Mouse (Mus musculus): Measurements from ENCODE around the gene Acer2. TPM values are rescaled to one million over a fixed set of nuclear protein-coding genes. Genes with fewer than 3 reads are reported as not detected.

Acer2 gene
- polyA plus RNA-seq, 1 experiment from 2014 or later, result 11.4 TPM

GRCm38 (mm10) chr4:86858070-86858440 is 16.1 kb upstream of the Acer2 start:
- WGBS (ENCODE audit: insufficient replicate concordance), result 52% methylated on average over 12 of the region's 12 CpGs
- TF ChIP-seq CTCF (IDR thresholded peaks at IDR 0.05; ENCODE audit: low read depth) (no peak), EP300 (IDR thresholded peaks at IDR 0.05; ENCODE audit: low read depth) (no peak)
- no peaks in the 10 kb centered on the region for H3K9me3 ChIP-seq (ENCODE audit: low read length)
- DNase-seq (no peak), ATAC-seq (no peak)
- no peak overlapping the region for H3K27ac ChIP-seq (ENCODE audit: low read depth)
- peak overlapping the region; percentile 71 for H3K4me3 ChIP-seq (ENCODE audit: low read depth, low read length)
- H3K4me1 ChIP-seq (ENCODE audit: insufficient read depth), result peaks cover 10% of the 10 kb centered on the region
- no peaks in the 10 kb centered on the region for H3K27me3 ChIP-seq (ENCODE audit: insufficient read depth, low read length)
- peaks cover 21% of the 10 kb centered on the region for H3K36me3 ChIP-seq (replicated peaks; ENCODE audit: insufficient read depth, low read length)
- peak overlapping the region; percentile 77 for H3K9ac ChIP-seq (replicated peaks)
- H3K4me2 ChIP-seq (ENCODE audit: low read depth, low read length), result peak overlapping the region; percentile 89

- WGBS (ENCODE audit: insufficient replicate concordance), result 81% methylated on average over 5 of the region's 5 CpGs
- Histone ChIP-seq H3K36me3 (replicated peaks; ENCODE audit: insufficient read depth, low read length) (no peaks in the 10 kb centered on the region), H3K27me3 (ENCODE audit: insufficient read depth, low read length) (no peaks in the 10 kb centered on the region), H3K9me3 (ENCODE audit: low read length) (no peaks in the 10 kb centered on the region), H3K9ac (replicated peaks) (no peak overlapping the region), H3K4me1 (ENCODE audit: insufficient read depth) (no peaks in the 10 kb centered on the region), H3K4me2 (ENCODE audit: low read depth, low read length) (no peak overlapping the region), H3K27ac (ENCODE audit: low read depth) (no peak overlapping the region), H3K4me3 (ENCODE audit: low read depth, low read length) (no peak overlapping the region)
- ATAC-seq, result no peak
- DNase-seq, result no peak
- TF ChIP-seq CTCF (IDR thresholded peaks at IDR 0.05; ENCODE audit: low read depth), result no peak
- TF ChIP-seq EP300 (IDR thresholded peaks at IDR 0.05; ENCODE audit: low read depth), result no peak
Measured at GRCm38 (mm10) chr4:86864087-86864486, 10.1 kb upstream of the Acer2 start.

GRCm38 (mm10) chr4:86871988-86872387 is 2.2 kb upstream of the Acer2 start:
- Histone ChIP-seq H3K4me2 (ENCODE audit: low read depth, low read length) (no peak overlapping the region), H3K27ac (ENCODE audit: low read depth) (no peak overlapping the region), H3K9ac (replicated peaks) (no peak overlapping the region), H3K9me3 (ENCODE audit: low read length) (no peaks in the 10 kb centered on the region), H3K36me3 (replicated peaks; ENCODE audit: insufficient read depth, low read length) (no peaks in the 10 kb centered on the region), H3K4me1 (ENCODE audit: insufficient read depth) (peaks cover 20% of the 10 kb centered on the region), H3K4me3 (ENCODE audit: low read depth, low read length) (no peak overlapping the region), H3K27me3 (ENCODE audit: insufficient read depth, low read length) (peaks cover 7% of the 10 kb centered on the region; the same call in 1 of the 2 replicates)
- TF ChIP-seq EP300 (IDR thresholded peaks at IDR 0.05; ENCODE audit: low read depth) (no peak), CTCF (IDR thresholded peaks at IDR 0.05; ENCODE audit: low read depth) (no peak)
- ATAC-seq, result no peak
- DNase-seq, result no peak

GRCm38 (mm10) chr4:86873072-86873471 is 1.1 kb upstream of the Acer2 start:
- Histone ChIP-seq H3K9ac (replicated peaks) (no peak overlapping the region), H3K4me2 (ENCODE audit: low read depth, low read length) (no peak overlapping the region), H3K27ac (ENCODE audit: low read depth) (no peak overlapping the region), H3K4me1 (ENCODE audit: insufficient read depth) (peaks cover 20% of the 10 kb centered on the region), H3K4me3 (ENCODE audit: low read depth, low read length) (no peak overlapping the region), H3K27me3 (ENCODE audit: insufficient read depth, low read length) (peaks cover 7% of the 10 kb centered on the region; the same call in 1 of the 2 replicates), H3K36me3 (replicated peaks; ENCODE audit: insufficient read depth, low read length) (no peaks in the 10 kb centered on the region), H3K9me3 (ENCODE audit: low read length) (no peaks in the 10 kb centered on the region)
- WGBS (ENCODE audit: insufficient replicate concordance), result 62% methylated on average over 4 of the region's 4 CpGs
- TF ChIP-seq EP300 (IDR thresholded peaks at IDR 0.05; ENCODE audit: low read depth), result no peak
- no peak for TF ChIP-seq CTCF (IDR thresholded peaks at IDR 0.05; ENCODE audit: low read depth)
- no peak for ATAC-seq
- no peak for DNase-seq

- Histone ChIP-seq H3K9me3 (ENCODE audit: low read length) (no peaks in the 10 kb centered on the region), H3K9ac (replicated peaks) (no peak overlapping the region), H3K4me1 (ENCODE audit: insufficient read depth) (peaks cover 12% of the 10 kb centered on the region), H3K27me3 (ENCODE audit: insufficient read depth, low read length) (peaks cover 7% of the 10 kb centered on the region; the same call in 1 of the 2 replicates), H3K4me3 (ENCODE audit: low read depth, low read length) (no peak overlapping the region), H3K36me3 (replicated peaks; ENCODE audit: insufficient read depth, low read length) (no peaks in the 10 kb centered on the region), H3K4me2 (ENCODE audit: low read depth, low read length) (no peak overlapping the region), H3K27ac (ENCODE audit: low read depth) (no peak overlapping the region)
- TF ChIP-seq CTCF (IDR thresholded peaks at IDR 0.05; ENCODE audit: low read depth) (no peak), EP300 (IDR thresholded peaks at IDR 0.05; ENCODE audit: low read depth) (no peak)
- 72% methylated on average over 2 of the region's 2 CpGs for WGBS (ENCODE audit: insufficient replicate concordance)
- no peak for ATAC-seq
- no peak for DNase-seq
Measured at GRCm38 (mm10) chr4:86879477-86879876, 5.3 kb downstream of the Acer2 start.

GRCm38 (mm10) chr4:86881178-86881577 is 7.0 kb downstream of the Acer2 start:
- no peak overlapping the region for H3K9ac ChIP-seq (replicated peaks)
- no peak for ATAC-seq
- no peak overlapping the region for H3K4me2 ChIP-seq (ENCODE audit: low read depth, low read length)
- TF ChIP-seq CTCF (IDR thresholded peaks at IDR 0.05; ENCODE audit: low read depth) (no peak), EP300 (IDR thresholded peaks at IDR 0.05; ENCODE audit: low read depth) (no peak)
- no peaks in the 10 kb centered on the region for H3K36me3 ChIP-seq (replicated peaks; ENCODE audit: insufficient read depth, low read length)
- no peak overlapping the region for H3K4me3 ChIP-seq (ENCODE audit: low read depth, low read length)
- H3K9me3 ChIP-seq (ENCODE audit: low read length), result no peaks in the 10 kb centered on the region
- no peak overlapping the region for H3K27ac ChIP-seq (ENCODE audit: low read depth)
- H3K4me1 ChIP-seq (ENCODE audit: insufficient read depth), result peaks cover 9% of the 10 kb centered on the region
- no peaks in the 10 kb centered on the region for H3K27me3 ChIP-seq (ENCODE audit: insufficient read depth, low read length)
- WGBS (ENCODE audit: insufficient replicate concordance), result 72% methylated on average over 4 of the region's 4 CpGs
- no peak for DNase-seq

- H3K27ac ChIP-seq (ENCODE audit: low read depth), result no peak overlapping the region
- no peak for DNase-seq
- ATAC-seq, result no peak
- no peak overlapping the region for H3K4me2 ChIP-seq (ENCODE audit: low read depth, low read length)
- no peak overlapping the region for H3K9ac ChIP-seq (replicated peaks)
- peaks cover 15% of the 10 kb centered on the region for H3K4me1 ChIP-seq (ENCODE audit: insufficient read depth)
- no peaks in the 10 kb centered on the region for H3K36me3 ChIP-seq (replicated peaks; ENCODE audit: insufficient read depth, low read length)
- 50% methylated on average over 2 of the region's 2 CpGs for WGBS (ENCODE audit: insufficient replicate concordance)
- TF ChIP-seq EP300 (IDR thresholded peaks at IDR 0.05; ENCODE audit: low read depth), result no peak
- no peak for TF ChIP-seq CTCF (IDR thresholded peaks at IDR 0.05; ENCODE audit: low read depth)
- no peak overlapping the region for H3K4me3 ChIP-seq (ENCODE audit: low read depth, low read length)
- no peaks in the 10 kb centered on the region for H3K9me3 ChIP-seq (ENCODE audit: low read length)
- H3K27me3 ChIP-seq (ENCODE audit: insufficient read depth, low read length), result no peaks in the 10 kb centered on the region
Measured at GRCm38 (mm10) chr4:86882413-86882812, 8.2 kb downstream of the Acer2 start.

Data from liver, postnatal 0 days (tissue).